Mouse (Mus musculus): ENCODE measurements around the gene Tyw3.

- TF ChIP-seq CTCF (IDR thresholded peaks at IDR 0.05; ENCODE audit: low read depth, low read length) (no peak), GATA1 (IDR thresholded peaks at IDR 0.05; ENCODE audit: borderline replicate concordance, low read length) (no peak), GATA2 (IDR thresholded peaks at IDR 0.05; ENCODE audit: borderline replicate concordance, low read depth, low read length) (no peak)
Observed at GRCm38 (mm10) chr3:154551035-154551411, 45.9 kb downstream of the Tyw3 start.

All from G1E (cell line).